Mouse (Mus musculus) 3T3-L1 (cell line): ENCODE results near the gene Sspn.

Experiments used
- DNase-seq: peaks from one replicate; pipeline ENCODE4 v3.0.0-alpha.2; 2015; ENCODE audit warnings: low read depth, low spot score

The Sspn gene

GRCm38 (mm10) chr6:146014312-146014711 lies 82.9 kb downstream of the Sspn start:
- DNase-seq, result no peak
